Mouse (Mus musculus) cerebellum, adult 2 months (tissue): ENCODE measurements at regions not wholly inside any gene's neighbourhood (a gene's known extent, or its start where the extent isn't known, plus 50 kb on each side); places are given as distances from the start of the nearest gene placed in this dataset.

Experiments used
- DNase-seq, 2 experiments: peaks; one replicate each; pipeline ENCODE4 v3.0.0; 2021
- H3K27ac ChIP-seq: fragments of 200-500 bp; 2 replicates; pipeline ENCODE4 v1.5.1; 2012; ENCODE audit warnings: low read length, control low read depth, inconsistent platforms; ENCODE audit not compliant: insufficient read depth
- H3K27me3 ChIP-seq: fragments of 200-500 bp; 2 replicates; pipeline ENCODE4 v1.6.1; 2012; ENCODE audit warnings: inconsistent platforms, mild to moderate bottlenecking, low read length, moderate library complexity; ENCODE audit not compliant: control insufficient read depth, insufficient read depth
- H3K4me1 ChIP-seq: fragments of 200-500 bp; 2 replicates; pipeline ENCODE4 v1.6.1; 2011; ENCODE audit warnings: low read length; ENCODE audit not compliant: control insufficient read depth, insufficient read depth
- H3K4me3 ChIP-seq: fragments of 200-500 bp; replicated peaks from 2 replicates; pipeline ENCODE3; 2011; ENCODE audit warnings: mild to moderate bottlenecking, low read depth, low read length, control low read depth; ENCODE audit not compliant: insufficient read depth
- CTCF ChIP-seq: fragments of 200-500 bp; IDR thresholded peaks from 2 replicates; pipeline ENCODE4 v1.5.1; 2011; ENCODE audit warnings: low read depth, mild to moderate bottlenecking, control low read depth, low read length, moderate library complexity, borderline replicate concordance; ENCODE audit not compliant: insufficient read depth
- POLR2A ChIP-seq: fragments of 200-500 bp; IDR thresholded peaks from 2 replicates; pipeline ENCODE4 v1.6.1; 2011; ENCODE audit warnings: low read length, control low read depth, borderline replicate concordance; ENCODE audit not compliant: insufficient read depth
- WGBS: fragments of 180-500 bp; shearing (Covaris S2); methylation state at CpG from one replicate; pipeline ENCODE4 v1.1.7; 2018; 5-methylcytosine and 5-hydroxymethylcytosine counted together

DNA sequence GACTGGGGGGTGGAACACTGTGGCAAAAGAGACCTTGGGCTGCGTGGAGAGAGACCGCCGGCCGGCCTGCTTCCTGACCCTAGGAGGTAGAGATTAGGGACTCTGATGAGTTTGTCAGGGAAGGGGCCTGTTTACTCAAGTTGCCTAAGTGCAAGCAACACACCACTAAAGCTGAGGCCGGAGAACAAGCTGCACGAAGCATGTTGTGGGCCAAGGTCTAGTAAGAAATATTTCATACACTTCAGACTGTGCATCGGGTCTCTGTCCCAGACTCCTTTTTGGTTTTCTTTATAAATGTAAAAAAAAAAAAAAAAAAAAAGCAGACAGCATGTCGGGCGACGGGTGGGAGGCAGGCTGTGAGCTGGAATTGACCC is 167.5 kb downstream of the 3100002H09Rik start:
- TF ChIP-seq CTCF (no peak), POLR2A (no peak)
- 46% methylated on average over 10 of the region's 10 CpGs for WGBS

GRCm38 (mm10) chr4:124442491-124443129 is 168.0 kb downstream of the 3100002H09Rik start:
- Histone ChIP-seq H3K27me3 (no peaks in the 10 kb centered on the region), H3K27ac (no peak overlapping the region), H3K4me1 (no peaks in the 10 kb centered on the region; the same call in 1 of the 2 replicates), H3K4me3 (no peak overlapping the region)
- TF ChIP-seq CTCF (no peak), POLR2A (no peak)
- no peak for DNase-seq
- WGBS = 33% methylated on average over 10 of the region's 10 CpGs

More for the DNA sequence above, 167.5 kb downstream of the 3100002H09Rik start:
- Histone ChIP-seq H3K4me3 (no peak overlapping the region), H3K27me3 (no peaks in the 10 kb centered on the region), H3K4me1 (no peaks in the 10 kb centered on the region; the same call in 1 of the 2 replicates), H3K27ac (no peak overlapping the region)
- DNase-seq = no peak

DNA sequence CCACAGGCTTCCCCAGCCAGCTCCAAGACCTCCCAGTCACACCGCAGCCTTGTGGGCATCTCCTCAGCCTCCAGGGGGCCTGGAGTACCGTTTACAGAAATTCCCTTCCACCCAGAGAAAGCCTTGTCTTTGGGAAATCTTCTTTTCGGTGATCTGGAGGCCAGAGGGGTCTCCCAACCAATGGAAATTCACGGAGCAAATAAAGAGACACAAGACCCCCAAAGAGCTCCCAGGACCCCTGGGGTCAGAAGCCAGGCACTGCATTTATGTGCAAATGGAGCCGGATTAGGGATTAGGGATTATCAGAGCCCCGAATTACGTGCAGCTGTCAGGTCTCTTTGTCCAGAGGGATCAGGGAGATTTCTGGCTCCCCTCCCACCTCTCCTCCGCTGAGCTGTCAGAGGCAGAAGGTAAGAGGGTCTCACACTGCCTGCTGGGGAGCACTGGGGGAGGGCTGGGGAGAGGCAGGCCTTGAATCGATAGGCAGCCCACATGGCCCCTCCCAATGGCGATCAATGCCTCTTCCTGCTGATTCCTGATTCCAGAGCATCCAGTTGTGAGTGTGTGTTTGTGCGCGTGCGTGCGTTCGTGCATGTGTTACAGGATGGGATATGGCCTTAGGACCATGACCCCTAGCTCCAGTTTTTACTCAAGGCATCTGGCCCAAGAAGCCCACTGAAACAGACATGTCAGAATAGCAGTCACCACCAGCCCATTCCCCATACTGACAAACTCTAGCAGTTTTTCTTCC is 168.7 kb downstream of the 3100002H09Rik start:
- Histone ChIP-seq H3K27ac (no peak overlapping the region), H3K4me1 (no peaks in the 10 kb centered on the region; the same call in 1 of the 2 replicates), H3K4me3 (no peak overlapping the region), H3K27me3 (no peaks in the 10 kb centered on the region)
- no peak for DNase-seq
- 32% methylated on average over 15 of the region's 15 CpGs for WGBS
- no peak for TF ChIP-seq POLR2A
- no peak for TF ChIP-seq CTCF

DNA sequence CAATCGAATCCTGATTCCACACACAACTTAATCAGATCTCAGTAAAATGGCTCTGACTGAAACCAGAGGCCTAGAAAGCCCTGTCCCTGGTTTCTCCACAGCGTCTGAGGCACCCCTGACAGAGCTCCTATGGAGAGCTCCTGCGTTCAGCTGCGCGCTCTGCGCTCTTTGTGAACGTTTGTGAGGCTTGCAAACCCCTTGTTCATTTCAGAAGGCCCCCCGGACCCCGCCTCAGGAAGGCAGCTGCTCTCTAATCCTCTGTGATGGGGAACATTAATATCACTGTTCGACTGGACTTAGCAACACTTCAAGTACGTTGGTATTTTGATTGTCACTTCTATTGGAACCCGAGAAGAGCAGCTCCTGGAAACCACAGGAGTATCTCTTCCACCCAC is 175.6 kb downstream of the 3100002H09Rik start:
- Histone ChIP-seq H3K4me1 (no peaks in the 10 kb centered on the region), H3K27me3 (no peaks in the 10 kb centered on the region; the same call in 1 of the 2 replicates), H3K4me3 (no peak overlapping the region), H3K27ac (no peak overlapping the region)
- TF ChIP-seq POLR2A (no peak), CTCF (no peak)
- DNase-seq = no peak
- 57% methylated on average over 12 of the region's 12 CpGs for WGBS

GRCm38 (mm10) chr4:124434059-124435039 is 176.3 kb downstream of the 3100002H09Rik start:
- Histone ChIP-seq H3K27me3 (no peaks in the 10 kb centered on the region; the same call in 1 of the 2 replicates), H3K4me3 (no peak overlapping the region), H3K27ac (no peak overlapping the region), H3K4me1 (no peaks in the 10 kb centered on the region)
- no peak for DNase-seq
- TF ChIP-seq POLR2A = no peak
- no peak for TF ChIP-seq CTCF
- WGBS = 15% methylated on average over 24 of the region's 25 CpGs

GRCm38 (mm10) chr4:124433506-124433905 is 177.1 kb downstream of the 3100002H09Rik start:
- 60% methylated on average over 9 of the region's 9 CpGs for WGBS
- Histone ChIP-seq H3K4me1 (no peaks in the 10 kb centered on the region), H3K27me3 (no peaks in the 10 kb centered on the region; the same call in 1 of the 2 replicates), H3K4me3 (no peak overlapping the region), H3K27ac (no peak overlapping the region)
- no peak for TF ChIP-seq POLR2A
- TF ChIP-seq CTCF = no peak
- no peak for DNase-seq

DNA sequence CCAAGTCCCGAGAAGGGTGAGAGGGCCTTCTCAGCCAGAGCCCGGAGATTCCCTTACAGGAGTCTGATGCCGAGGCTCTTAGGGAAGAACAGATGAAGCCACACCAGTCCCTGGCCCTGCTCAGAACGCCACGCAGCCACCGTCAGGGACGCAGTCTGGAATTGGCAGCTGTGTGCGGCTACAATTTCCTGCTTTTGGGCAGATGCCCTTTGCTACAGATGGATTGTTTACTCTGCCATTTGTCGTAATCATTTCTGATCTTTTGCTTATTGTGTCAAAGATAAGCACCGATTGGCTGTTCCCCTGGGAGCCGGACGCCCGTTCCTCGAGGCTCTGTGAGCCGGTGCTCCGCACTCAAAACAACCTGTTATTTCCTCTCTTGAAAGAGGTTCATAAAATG is 179.4 kb downstream of the 3100002H09Rik start:
- no peaks in the 10 kb centered on the region; the same call in 1 of the 2 replicates for H3K27me3 ChIP-seq

More for the DNA sequence above, 179.4 kb downstream of the 3100002H09Rik start:
- no peak for DNase-seq
- WGBS = 22% methylated on average over 16 of the region's 16 CpGs
- Histone ChIP-seq H3K27ac (no peak overlapping the region), H3K4me1 (no peaks in the 10 kb centered on the region), H3K4me3 (no peak overlapping the region)
- no peak for TF ChIP-seq CTCF
- no peak for TF ChIP-seq POLR2A
